Mouse (Mus musculus) left cerebral cortex, adult 9 months (tissue): ENCODE data around the gene Gm48552.
A peak's percentile ranks its signal among the peaks of the same experiment; 100 is the strongest.

ENCODE experiments used
- DNase-seq, 2 experiments: peaks; one replicate each; pipeline ENCODE4 v3.0.0; 2022; ENCODE audit warnings: low spot score in 2 of 2

Gene Gm48552

DNA sequence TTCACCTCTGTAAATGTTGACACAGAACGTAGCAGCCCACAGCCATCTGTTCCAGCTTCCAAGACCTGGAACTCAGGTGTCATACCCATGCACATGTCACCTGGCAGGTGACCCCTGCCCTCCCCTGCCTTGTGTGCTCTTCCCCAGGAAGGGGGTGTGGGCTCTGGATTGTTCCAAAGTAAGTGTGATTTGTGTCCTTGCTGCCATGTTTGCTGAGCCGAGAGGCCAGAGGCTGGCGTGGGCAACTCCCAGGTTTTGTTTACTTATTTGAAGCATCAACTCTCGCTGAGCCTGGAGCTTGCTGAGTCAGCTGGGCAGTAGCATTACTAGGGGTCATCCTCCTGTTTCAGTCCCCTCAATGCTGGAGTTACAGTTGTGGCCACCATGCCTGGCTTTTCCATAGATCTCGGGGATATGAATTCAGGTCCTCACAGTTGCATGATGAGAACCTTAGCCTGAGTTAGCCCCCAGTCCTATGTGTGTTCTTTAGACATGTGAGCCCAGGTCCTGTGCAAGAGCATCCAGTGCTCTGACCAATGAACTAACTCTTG is at the start of gene Gm48552:
Gene Gm48552 (plus strand): TSS at position 501 of the 551 bp plus-strand sequence.
- no peak for DNase-seq

DNA sequence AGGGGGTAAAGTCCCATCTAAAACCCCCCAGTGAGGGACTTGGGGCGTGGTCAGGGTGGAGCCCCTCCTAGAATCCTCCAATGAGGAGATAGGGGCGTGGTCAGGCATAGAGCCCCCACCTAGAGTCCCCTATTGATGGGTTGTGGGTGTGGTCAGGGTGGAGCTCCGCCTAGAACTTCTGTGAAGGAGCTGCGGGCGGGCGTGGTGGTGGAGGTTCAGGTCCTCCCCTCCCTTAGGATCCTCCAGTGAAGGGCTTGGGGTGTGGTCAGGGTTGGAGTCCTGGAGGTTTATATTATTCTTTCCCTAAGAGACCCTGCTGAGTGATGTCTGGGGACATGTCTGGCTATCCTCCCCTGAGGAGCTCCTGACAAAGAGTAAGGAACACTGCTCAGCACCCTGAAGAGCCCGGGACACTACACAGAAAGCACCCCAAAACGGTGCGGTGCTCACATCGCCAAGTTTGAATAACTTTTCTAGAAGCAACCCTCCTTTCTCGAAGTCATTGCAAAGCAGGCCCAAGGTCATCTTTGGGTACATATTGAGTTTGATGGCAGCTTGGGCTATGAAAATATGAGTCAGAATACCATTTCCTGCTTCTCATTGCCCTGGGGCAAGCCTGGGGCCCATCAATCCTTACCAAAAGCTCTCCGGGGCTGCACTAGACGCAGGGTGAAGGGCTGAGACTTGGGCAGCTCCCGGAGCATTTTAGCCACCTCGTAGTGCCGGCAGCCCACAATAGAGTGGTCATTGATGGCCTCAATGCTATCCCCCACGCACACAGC is 48.1 kb upstream of the Gm48552 start:
- DNase-seq = no peak

DNA sequence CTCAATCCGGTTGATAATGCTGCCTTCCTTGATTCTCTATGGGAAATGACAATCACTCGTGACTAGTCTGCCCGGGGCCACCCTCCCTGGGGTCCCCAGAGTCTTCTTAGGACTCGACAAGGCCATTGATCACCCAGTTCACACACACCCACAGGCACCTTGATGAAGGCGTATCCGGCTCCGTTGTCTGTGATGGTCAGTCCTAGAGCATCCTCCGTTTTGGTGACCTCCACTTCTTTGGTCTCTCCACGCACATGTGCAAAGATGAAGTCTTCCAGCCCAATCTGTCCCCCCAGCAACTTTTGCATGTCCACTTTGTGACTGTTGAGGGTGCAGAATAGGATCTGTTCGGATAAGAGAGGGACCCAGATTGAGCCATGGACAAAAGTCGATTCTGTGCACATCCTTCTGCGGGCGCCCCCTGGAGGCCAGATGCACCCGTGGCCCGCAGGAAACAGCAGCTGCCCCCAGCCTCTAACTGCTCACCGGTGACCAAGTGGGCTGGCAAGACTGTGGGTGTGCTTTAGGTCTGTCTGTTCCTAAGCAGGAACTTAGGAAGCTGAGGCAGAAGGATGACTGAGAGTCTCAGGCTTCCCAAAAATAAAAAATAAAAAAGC is 47.4 kb upstream of the Gm48552 start:
- DNase-seq = peak in 1 of 2 experiments; percentile 61

DNA sequence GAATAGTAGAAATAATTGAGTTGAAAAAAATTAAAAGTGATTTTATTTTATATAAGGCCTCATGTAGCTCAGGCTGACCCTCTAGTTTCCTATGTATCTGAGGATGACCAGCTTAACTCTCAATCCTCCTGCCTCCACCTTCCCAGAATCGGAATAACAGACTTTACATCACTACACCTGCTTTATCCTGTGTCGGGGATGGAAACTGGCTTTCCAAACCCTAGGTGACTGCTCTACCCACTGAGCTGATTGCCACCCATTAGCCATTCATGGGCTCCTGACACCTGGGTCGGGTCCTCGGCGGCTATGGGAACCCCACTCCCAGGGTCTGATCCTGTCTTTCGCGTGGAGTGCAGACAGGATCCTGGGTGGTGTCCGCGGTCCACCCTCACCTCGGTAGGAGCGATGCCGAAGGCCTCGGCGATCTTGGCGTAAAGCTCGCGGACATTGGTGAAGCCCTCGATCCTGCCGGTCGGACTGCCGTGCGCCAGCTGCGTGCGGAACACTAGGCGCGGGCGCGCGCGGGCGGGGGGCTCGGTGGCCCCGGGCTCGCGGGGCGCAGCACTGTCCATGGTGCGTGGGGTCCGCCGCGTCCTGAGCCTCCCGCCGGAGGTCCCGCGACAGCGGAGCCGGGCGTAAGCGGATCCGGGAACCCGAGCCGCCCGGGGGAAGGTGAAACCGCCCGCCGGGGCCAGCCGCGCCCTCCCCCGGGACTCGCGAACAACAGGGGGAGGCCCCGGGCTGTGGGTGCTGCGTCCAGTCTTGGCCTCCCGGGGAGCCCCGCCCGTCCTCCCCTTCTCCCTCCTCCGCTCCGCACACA is 45.9 kb upstream of the Gm48552 start, which contains the start of gene Gipc3:
Gene Gipc3 (minus strand): TSS at position 581 of the 820 bp plus-strand sequence.
- no peak for DNase-seq

DNA sequence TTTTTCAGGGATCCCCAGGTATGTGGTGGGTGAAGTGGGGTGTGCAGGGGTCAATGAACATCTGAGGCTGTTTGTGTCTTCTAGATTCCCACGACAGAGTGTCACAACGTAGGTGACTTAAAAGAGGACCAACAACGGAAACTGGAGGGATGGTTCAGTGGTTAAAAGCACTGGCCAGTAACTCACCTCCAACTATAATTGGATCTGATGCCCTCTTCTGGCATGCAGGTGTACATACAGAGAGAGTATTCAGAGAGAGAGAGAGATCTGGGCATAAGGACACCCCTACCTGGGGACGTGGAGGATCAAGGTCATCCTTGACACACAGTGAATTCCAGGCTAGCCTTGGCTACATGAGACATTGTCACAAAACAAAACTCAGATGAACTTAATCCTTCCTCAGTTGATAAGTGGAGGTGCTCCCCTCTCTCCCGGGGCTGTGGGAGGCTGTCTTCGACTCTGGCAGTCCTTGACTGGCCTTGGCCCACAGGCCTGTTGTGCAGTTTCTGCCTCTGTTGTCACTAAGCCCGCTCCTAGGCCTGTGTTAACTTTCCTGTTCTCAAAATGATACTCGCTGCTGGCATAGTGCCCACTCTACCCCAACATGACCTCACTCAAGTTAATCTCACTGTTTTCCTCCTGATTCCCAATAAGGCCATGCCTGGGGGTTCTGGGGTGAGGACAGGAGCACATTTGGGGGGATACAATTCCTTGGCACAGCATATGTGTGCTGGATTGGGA is 44.2 kb upstream of the Gm48552 start:
- DNase-seq = no peak

DNA sequence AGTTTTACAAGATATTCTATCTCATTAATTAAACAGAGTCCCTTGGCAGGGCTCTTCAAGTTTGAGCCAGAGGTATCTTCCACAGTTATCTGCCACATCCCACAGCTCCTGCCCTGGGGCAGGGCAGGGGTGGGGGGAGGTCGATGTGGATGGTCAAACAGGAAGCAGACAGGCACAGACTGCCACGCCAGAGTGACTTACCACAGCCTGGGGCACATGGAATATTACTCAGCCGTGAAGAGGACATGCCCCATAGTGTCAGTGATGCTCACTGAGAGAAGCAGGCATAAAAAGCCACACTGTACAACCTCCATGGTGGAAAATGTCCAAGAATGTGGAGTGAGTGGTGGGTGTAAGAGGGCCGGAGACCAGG is 43.7 kb upstream of the Gm48552 start:
- no peak for DNase-seq

DNA sequence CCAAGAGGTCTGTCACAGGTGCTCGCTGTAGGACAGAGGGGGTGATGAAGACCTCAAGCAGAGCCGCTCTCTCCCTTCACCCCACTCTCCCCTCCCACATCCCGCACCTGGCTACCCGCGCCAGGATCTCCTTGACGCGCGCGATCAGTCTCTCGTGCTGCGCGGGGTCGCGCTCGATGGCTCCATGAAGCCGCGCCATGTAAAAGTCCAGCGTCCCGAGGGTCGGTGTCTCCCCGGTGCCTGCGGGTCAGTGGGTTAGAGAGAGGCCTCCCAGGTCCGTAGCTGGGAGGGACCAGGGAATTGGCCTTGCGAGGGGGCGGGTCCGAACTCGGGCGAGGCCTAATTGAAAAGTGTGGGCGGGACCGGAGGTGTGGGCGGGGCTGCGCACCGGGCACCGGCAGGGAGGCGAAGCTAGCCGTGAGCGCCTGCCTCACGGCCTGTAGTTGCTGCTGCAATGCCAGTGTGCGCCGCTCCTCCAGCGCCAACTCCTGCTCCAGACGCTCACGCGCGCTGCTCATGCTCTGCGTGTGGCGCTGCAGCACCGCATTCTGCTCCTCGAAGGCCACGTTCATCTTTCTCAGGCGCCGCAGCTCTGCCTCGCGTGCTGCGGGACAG is 42.2 kb upstream of the Gm48552 start:
- DNase-seq = no peak

DNA sequence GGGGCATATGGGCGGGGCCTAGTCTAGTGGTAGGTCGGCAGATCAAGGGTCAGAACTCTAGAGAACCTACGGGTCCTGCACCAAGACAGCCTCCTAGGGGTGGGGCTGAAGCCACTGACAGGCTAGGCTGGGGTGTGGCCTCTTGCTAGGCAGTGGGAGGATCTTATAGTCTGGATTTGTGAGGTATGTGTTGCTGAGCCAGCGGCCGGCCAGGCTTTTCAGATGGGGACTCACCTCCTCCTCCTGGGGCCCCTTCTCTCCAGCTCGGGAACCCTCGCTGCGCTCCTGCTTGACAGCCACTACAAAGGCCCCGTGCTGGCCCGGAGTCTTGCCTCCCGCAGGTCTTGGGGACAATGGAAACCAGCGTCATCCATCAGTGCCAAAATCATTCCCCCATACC is 39.7 kb upstream of the Gm48552 start:
- DNase-seq = no peak

DNA sequence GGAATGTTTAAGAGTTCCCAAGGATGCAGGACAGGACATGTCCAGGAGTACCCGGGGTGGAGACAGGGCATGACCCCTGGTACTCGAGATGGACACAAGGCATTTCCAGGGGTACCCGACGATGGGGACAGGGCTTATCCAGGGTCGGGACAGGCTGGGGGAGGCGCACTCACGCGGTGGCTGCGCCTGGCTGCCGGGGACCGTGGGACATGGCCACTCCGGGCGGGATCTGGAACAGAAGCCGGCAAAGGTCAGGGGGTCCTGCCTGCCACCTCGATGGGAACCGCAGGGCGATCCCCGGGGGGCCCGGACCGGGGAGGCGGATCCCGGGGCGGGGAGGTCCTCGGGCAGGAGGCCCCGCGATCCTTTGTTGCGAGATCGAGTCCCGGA is 38.8 kb upstream of the Gm48552 start:
- no peak for DNase-seq

DNA sequence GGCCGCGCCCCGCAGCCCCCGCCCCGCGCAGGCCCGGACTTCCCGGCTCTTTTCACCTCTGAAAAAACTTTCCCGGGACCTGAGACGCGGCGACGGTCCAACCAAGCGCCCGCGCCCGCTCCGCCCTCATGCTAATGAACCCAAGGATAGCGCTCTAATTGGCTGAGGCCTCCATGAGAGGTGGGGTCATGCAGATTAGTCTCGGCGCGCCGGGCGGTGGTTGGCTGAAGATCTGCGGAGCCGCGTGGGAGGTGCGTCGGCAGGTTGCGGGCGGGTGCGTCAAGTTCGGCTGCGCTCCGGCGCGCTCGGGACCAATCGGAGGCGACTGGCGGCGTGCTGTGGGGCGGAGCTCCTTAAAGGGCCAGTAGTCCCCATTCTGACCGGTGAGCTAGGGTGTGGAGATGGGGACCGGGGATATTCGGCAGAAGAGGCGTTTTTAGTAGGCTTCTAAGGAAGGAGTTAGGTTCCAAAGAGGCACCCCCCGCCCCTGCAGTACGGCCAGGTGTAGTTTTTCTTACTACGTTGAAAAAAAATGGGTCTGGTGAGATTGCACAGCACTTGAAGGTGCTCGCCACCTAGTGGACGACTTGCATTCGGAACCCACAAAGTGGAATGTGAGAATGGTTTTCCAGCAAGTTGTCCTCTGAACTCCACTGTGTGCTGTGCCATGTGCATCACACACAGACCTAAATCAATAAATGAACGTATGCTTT is 38.3 kb upstream of the Gm48552 start, which contains the start of gene Hmg20b:
Gene Hmg20b (minus strand): TSS at position 130 of the 713 bp plus-strand sequence.
- peak; percentile 99 for DNase-seq

DNA sequence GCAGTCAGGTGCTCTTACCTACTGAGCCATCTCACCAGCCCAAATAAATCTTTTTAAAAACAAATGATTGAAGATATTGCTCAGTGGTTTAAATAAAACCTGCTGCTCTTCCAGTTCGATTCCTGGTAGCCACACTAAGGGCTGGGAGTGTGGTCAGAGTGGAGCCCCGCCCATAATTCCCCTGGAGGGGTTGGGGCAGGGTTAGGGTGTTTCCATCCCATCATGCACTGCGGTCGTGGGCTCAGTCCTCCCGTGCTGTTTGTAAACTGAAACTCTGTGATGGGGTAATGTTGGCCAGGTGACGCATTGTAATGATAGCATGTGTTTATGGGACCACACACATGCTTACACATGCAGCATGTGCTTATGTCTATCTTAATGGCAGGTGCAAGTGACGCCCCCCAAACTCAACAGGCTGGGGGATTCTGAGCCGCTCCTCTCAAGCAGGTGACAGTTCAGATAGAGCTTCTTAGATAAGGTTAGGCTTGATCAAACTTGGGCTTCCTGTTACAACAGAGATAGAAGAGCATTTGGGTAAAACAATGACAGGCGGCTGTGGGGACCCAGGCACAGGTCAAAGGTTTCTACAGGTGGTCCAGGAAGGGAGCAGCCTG is 37.0 kb upstream of the Gm48552 start:
- no peak for DNase-seq

DNA sequence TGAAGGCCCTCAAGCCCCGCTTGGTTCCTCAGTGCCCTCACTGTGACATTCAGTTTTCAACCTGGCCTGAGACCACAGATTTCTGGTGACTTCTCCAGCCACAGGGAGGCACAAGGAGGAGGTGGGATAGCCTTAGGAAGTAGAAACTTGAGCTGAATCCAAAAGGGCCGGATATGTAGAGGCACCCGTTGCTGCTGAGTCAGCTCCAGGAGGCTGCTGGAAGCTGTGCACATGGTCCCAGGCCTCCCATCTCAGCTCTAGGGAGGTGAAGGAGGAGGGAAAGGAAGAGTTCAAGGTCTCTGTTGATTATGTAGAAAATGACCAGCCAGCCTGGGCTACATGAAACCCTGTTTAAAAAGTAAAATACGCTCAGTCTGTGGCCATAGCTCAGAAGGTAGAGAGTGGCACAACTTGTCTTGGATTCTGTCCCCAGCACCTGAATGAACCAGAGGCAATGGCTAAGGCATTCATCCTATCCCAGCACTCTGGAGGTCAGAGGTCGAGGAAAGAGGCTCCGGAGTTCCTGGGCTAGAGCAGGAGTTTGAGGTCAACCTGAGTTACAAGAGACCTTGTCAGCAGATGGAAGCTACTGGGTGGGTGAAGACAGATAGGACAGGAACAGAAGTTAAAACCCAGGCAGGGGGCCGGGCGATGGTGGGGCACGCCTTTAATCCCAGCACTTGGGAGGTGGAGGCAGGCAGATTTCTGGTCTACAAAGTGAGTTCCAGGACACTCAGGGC is 33.9 kb upstream of the Gm48552 start:
- DNase-seq = no peak

DNA sequence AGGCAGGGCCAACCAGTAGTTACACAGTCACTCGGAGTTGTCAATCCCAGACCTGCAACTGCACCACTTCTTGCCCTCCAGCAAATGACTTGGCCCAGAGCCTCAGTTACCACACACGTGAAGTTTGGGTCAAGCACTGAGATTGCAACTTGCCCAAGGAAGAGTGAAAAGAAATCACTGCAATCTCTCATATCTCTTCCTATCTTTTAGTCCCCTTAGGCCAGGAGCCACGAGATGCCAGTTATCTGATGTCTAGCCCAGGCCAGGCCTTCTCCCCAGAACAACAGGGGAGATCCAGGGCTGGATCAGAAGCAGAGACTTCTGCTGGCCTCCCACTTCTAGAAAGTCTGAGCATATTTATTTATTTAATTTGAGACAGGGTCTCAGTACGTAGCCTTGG is 33.3 kb upstream of the Gm48552 start:
- no peak for DNase-seq

DNA sequence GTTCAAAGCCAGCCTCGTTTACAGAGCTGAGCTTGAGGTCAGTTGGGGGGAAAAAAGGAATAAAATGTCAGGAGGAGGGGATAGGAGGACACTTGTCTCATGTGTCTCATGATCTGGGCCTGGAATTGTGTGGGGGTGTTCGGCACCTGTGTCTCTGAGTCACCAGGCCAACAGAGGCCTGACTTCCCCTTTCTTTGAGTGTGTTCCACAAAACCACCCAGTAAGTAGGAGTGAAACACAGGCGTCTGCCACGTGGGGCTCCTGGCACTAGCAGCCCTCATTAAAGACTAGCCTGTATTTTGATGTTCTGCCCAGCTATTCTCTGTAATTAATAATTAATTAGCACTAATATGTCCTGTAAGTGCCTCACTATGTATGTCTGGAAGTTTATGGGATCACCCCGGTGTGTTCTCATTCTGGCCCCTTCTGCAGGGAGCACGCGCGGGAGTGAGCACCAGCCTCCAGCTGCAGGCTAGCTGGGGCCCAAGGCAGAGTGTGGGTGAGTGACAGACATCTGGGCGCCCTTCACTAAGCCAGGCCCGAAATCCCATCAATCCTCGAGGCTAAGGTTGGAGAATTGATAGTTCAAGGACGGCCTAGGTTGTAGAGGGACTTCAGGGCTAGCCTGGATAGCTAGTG is 32.3 kb upstream of the Gm48552 start:
- no peak for DNase-seq

DNA sequence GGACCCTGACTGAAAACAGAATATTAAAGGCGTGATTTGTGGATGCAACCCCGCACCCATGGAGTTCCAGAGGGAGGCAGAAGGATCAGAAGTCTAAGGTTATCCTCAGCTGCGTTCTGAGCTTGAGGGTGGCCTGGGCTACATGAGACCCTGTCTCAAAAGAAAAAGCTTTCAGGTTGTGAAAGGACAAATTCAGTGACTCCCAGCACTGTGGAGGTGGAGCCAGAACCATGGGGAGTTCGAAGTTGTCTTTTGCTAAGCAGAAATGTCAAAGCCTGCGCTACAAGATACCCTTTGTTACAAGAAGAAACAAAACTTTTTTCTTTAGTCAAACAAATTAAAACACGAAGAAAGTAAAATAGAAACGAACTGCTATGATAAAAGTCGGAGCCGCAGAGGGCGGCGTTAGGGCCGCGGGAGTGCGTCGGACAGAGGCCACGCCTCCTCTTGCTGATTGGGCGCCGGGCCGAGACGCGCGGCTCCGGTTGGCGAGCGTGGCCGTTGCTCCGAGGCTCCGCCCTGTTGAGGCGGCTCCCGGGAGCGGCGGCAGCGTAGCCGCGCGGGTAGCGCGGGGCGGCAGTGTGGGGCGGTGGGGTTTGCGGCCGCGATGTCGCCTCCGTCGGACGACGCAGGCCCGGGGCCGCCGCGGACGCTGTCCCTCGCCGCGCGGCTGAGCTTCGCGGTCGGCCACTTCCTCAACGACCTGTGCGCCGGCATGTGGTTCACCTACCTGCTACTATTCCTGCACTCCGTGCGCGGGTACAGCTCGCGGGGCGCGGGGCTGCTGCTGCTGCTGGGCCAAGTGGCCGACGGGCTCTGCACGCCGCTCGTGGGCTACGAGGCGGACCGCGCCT is 31.6 kb upstream of the Gm48552 start, which contains the start of gene Mfsd12:
Gene Mfsd12 (plus strand): TSS at position 501 of the 854 bp plus-strand sequence.
- DNase-seq = peak in 1 of 2 experiments; percentile 88

DNA sequence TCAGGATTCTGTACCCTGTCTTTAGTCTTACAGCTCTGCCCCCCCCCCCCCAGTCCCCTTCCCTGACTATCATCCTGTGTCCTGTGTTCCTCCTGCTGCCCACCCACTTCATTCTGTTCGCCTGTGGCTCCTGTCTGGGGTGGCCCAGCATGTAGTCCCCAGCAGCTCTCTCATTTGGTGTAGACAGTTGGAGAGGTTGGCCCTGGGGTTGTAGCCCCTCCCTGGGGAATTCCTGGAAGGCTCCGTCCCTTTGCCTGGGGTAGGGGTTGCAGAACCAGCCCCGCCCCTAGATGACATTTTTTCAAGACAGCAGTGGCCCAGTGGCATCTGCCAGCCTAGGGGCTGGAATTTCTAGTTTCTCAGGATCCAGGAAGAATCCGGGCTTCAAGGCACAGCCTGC is 30.6 kb upstream of the Gm48552 start:
- DNase-seq = no peak

DNA sequence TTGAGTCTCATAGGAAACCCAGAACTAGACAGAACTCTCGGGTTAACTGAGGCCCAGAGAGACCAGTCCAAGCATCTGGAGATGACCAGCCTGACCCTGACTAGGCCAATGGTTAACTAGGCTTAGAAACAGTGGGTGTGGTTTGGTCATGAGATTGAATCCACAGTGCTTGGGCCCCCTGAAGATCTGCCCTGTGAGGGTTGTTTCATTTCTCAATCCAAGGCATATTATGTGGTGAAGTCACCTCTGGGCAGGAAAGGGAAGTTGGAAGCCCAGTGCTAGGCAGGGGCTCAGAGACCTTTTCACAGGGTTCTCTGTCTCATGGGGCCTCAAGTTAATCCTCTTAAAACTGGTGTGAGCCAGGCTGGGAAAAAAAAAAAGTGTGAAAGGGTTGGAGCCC is 30.0 kb upstream of the Gm48552 start:
- no peak for DNase-seq

DNA sequence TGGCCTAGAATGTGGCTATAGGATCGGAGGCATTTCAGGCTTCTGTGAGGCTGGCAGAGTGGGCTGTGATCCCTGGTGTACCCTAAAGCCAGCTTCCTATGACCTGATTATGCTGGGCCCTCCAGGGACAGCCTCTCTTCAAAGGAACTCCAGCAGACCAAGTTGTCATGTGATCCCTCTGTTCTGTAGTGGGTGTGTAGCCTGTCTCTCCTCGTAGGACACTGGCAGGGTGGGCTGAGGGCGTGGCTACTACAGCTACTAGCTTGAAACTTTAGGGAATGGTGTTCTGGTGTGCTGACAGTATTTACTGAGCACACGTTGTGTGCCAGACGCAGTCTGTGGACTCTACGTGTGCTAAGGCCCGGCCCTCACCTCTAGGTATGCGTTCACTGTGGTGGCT is 28.1 kb upstream of the Gm48552 start:
- no peak for DNase-seq
